Mouse (Mus musculus): ENCODE measurements around the gene Gap43.
"Not testable (repeated sequence)": the region's sequence is repeated elsewhere in the genome, so short reads cannot be mapped to it uniquely, and the experiment has no call there.

Gene Gap43

GRCm38 (mm10) chr16:42244121-42244520, 96.3 kb downstream of the Gap43 start:
- in situ Hi-C loops (cut with MboI; ENCODE audit: low pct_unique_long_range_greater_than_20kb in 1 of 2, low sequenced_read_pairs in 2 of 2, unreplicated experiment in 1 of 2), result not testable (repeated sequence)

DNA sequence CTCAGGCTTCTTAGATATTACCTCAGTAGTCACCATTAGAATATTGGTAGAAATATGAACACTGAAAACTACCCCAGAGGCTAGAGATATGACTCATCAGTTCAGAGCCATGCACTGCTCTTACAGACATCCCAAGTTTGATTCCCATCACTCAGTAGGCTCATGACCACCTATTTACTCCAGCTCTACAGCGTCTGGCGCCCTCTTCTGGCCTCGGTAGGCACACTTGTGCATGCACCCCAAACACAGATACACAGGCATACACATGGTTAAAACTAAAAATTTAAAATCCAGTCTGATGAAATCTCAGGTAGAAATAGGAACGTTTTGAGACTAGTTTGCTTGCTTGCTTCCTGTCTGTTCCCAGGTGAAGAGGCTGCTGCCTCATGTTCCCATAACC, 109.1 kb downstream of the Gap43 start:
- in situ Hi-C loops (cut with MboI; ENCODE audit: low pct_unique_long_range_greater_than_20kb in 1 of 2, low sequenced_read_pairs in 2 of 2, unreplicated experiment in 1 of 2), result no loop called here
